Mouse (Mus musculus) embryonic fibroblast, embryonic 13.5 days (primary cell): ENCODE data around the gene Eppin.

Source experiments
- CTCF ChIP-seq: IDR thresholded peaks from 2 replicates; pipeline ENCODE4 v1.5.1; 2011; ENCODE audit warnings: mild to moderate bottlenecking, control low read depth, low read length, moderate library complexity, borderline replicate concordance; ENCODE audit not compliant: insufficient read depth
- POLR2A ChIP-seq: IDR thresholded peaks from 2 replicates; pipeline ENCODE4 v1.6.1; 2011; ENCODE audit warnings: low read depth, mild to moderate bottlenecking, control low read depth, low read length, moderate library complexity

- TF ChIP-seq CTCF (no peak), POLR2A (no peak)
Observed at GRCm38 (mm10) chr2:164615386-164615785, 22.0 kb upstream of the Eppin start.
